Mouse (Mus musculus): ENCODE data around the gene Slc3a2.

DNA sequence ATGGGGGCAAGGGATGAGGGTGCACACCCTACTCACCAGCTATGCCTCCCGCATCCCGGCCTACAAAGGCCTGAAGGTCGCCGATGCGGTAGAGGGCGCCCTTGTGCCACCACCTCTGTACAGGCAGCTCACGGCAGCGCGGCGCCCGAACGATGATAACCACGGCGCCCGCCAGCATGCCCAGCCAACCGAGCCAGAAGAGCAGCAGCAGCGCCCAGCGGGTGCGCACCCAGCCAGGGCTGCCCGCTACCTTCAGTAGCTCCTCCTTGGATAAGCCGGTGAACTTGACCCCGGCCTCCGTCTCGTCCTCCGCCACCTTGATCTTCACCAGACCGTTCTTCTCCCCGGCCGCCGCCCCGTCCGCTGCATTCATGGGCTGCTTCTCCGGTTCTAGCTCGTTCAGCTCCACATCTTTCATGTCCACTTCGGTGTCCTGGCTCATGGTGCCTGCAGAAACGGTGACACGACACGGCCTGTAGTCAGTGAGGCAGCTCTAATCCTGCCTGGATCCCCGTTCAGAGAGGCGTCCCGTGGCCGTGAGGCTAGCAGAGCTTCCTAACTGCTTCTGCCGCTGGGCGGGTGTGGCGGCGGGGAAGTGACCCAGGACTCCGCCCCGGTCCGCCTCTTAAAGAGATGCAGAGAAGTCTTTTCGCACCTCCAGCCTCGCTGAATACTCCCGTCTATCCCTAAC is 9.7 kb downstream of the Slc3a2 start:
- peak; percentile 55; the same call in 1 of the 2 replicates for TF ChIP-seq POLR2A (IDR thresholded peaks at IDR 0.05; ENCODE audit: borderline replicate concordance, insufficient read depth, low read length)
- peak; percentile 68 for TF ChIP-seq CTCF (IDR thresholded peaks at IDR 0.05; ENCODE audit: borderline replicate concordance, insufficient read depth, low read depth, low read length)
